In the genomic region with DNA sequence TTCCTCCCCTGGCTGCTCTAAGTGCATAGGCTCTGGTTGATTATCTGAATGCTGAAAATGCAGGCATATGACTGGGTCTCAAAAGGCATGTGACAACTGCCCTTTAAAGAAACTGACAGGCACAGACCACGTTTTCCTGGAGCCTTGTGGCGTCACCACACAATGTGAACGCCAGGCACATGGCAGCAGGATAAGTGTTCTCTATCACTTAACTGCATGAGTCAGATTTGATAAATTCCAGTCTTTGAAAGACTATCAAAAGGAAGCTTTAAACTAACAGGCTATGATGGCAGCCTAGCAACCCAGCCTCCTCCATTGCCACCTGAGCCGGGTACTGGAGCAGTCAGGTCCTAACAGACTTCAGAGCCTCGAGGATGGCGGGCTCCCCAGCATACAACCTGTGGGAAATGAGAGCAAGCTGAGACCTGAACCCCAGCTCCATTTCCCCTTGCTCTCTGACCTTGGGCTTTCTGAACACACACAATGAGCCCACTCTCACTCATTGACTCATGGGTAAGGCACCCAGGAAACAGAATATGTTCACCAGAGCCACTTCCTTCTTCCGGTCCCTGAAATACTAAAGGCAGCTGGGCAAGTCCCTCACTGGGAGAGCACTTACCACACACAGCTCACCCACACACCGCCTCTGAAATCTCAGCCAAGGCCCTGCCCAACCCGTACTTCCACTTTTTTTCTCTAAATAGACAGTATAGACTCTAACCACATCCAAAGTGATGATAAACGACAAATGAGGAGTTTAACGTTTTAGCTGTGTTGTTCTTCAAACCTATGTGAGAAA, we compare ENCODE assay signal across 11 mouse cellular contexts.
DNase-seq lines count a peak whose midpoint lies in the region; ATAC-seq and TF ChIP-seq lines count a peak whose summit lies in the region.
"Had no signal": no experiment of that assay in that cellular context is flagged by ENCODE, and none has a peak within 500 bp of the region (broad histone marks: within the 10 kb centered on the region; RNA-seq: fewer than 3 reads in every experiment).

No protein-coding gene starts in this region.

- no peak for TF ChIP-seq CTCF in heart, postnatal 0 days (IDR thresholded peaks at IDR 0.05; ENCODE audit: low read depth)
- TF ChIP-seq CTCF in MEL (IDR thresholded peaks at IDR 0.05 in 2 of 3, conservative IDR thresholded peaks at IDR 0.05 in 1 of 3; ENCODE audit: control insufficient read depth in 1 of 3, insufficient read depth in 1 of 3, low read depth in 2 of 3, low read length in 3 of 3, poor library complexity in 1 of 3, severe bottlenecking in 1 of 3): no peak
- no peak for TF ChIP-seq CTCF in intestine, postnatal 0 days (IDR thresholded peaks at IDR 0.05; ENCODE audit: low read depth)
- no peak for TF ChIP-seq CTCF in thymus, adult 2 months (IDR thresholded peaks at IDR 0.05; ENCODE audit: borderline replicate concordance, control insufficient read depth, extremely low read depth, insufficient read depth, low read length, poor library complexity)

- 37% methylated on average over 11 of the region's 11 CpGs for WGBS in heart, postnatal 0 days
- WGBS in intestine, postnatal 0 days: 41% methylated on average over 11 of the region's 11 CpGs
- 10% methylated on average over 11 of the region's 11 CpGs for WGBS in thymus, adult 2 months
- 84% methylated on average over 11 of the region's 11 CpGs for WGBS in midbrain, embryonic 11.5 days

- no peak for TF ChIP-seq POLR2A in MEL (IDR thresholded peaks at IDR 0.05; ENCODE audit: control insufficient read depth in 1 of 2, insufficient read depth in 1 of 2, low read depth in 1 of 2, low read length in 2 of 2, poor library complexity in 1 of 2)
- no peak for TF ChIP-seq POLR2A in thymus, adult 2 months (IDR thresholded peaks at IDR 0.05; ENCODE audit: control insufficient read depth, extremely low read depth, insufficient read depth, low read length, poor library complexity)

- DNase-seq in heart, postnatal 0 days (ENCODE audit: low spot score): no peak
- no peak for DNase-seq in heart, adult 9 months (ENCODE audit: low spot score in 2 of 2)
- DNase-seq in MEL (ENCODE audit: low read depth, low spot score): peak; percentile 84
- DNase-seq in thymus, adult 2 months: peak; percentile 46
- DNase-seq in midbrain, embryonic 11.5 days (ENCODE audit: low spot score, missing footprints): no peak
- no peak for DNase-seq in cerebellum, postnatal 4 days (ENCODE audit: low spot score in 2 of 2)
- no peak for DNase-seq in urinary bladder, postnatal 36 days (ENCODE audit: low spot score in 2 of 2)
- DNase-seq: gastrocnemius, postnatal 14 days; kidney, adult 9 months had no signal

- no peaks in the 10 kb centered on the region for H3K79me2 ChIP-seq in MEL (ENCODE audit: control insufficient read depth, insufficient read depth, low read length, poor library complexity)

- no peaks in the 10 kb centered on the region for H3K36me3 ChIP-seq in heart, postnatal 0 days (replicated peaks; ENCODE audit: control insufficient read depth, insufficient read depth, low read length)
- H3K36me3 ChIP-seq in MEL (ENCODE audit: control insufficient read depth in 1 of 2, insufficient read depth in 2 of 2, low read length in 2 of 2): no peaks in the 10 kb centered on the region
- no peaks in the 10 kb centered on the region for H3K36me3 ChIP-seq in intestine, postnatal 0 days (ENCODE audit: control insufficient read depth, insufficient read depth)
- no peaks in the 10 kb centered on the region for H3K36me3 ChIP-seq in thymus, adult 2 months (ENCODE audit: control insufficient read depth, insufficient read depth, low read length)
- H3K36me3 ChIP-seq in midbrain, embryonic 11.5 days (ENCODE audit: control insufficient read depth, insufficient read depth, low read length): no peaks in the 10 kb centered on the region

- H3K4me1 ChIP-seq in heart, postnatal 0 days (ENCODE audit: control insufficient read depth, insufficient read depth): peaks cover 50% of the 10 kb centered on the region
- H3K4me1 ChIP-seq in MEL (ENCODE audit: control insufficient read depth in 1 of 2, insufficient read depth in 2 of 2, low read length in 2 of 2): peaks cover 0 to 12% of the 10 kb centered on the region in 2 experiments; a peak in 1 of 4 replicates
- 0 out of 2 replicates have a peak, but pooled peaks cover 3% of the 10 kb centered on the region for H3K4me1 ChIP-seq in intestine, postnatal 0 days (replicated peaks; ENCODE audit: control insufficient read depth, insufficient read depth, low read length)
- H3K4me1 ChIP-seq in thymus, adult 2 months (replicated peaks; ENCODE audit: control insufficient read depth, insufficient read depth, low read length): peaks cover 35% of the 10 kb centered on the region
- H3K4me1 ChIP-seq in midbrain, embryonic 11.5 days (ENCODE audit: control insufficient read depth, insufficient read depth, low read length): peaks cover 7% of the 10 kb centered on the region

- no peak overlapping the region for H3K9ac ChIP-seq in heart, postnatal 0 days (replicated peaks; ENCODE audit: low read depth, low read length)
- H3K9ac ChIP-seq in MEL (ENCODE audit: control insufficient read depth, low read depth, low read length, poor library complexity, severe bottlenecking): no peak overlapping the region; the same call in 1 of the 2 replicates
- no peak overlapping the region for H3K9ac ChIP-seq in intestine, postnatal 0 days (ENCODE audit: low read depth, low read length)
- H3K9ac ChIP-seq in midbrain, embryonic 11.5 days (ENCODE audit: low read length): no peak overlapping the region

- H3K27ac ChIP-seq in heart, postnatal 0 days (ENCODE audit: low read depth): peak overlapping the region; percentile 70
- H3K27ac ChIP-seq in MEL (ENCODE audit: control insufficient read depth, low read depth, low read length): peak overlapping the region; percentile 17; the same call in 1 of the 2 replicates
- peak overlapping the region; percentile 31 for H3K27ac ChIP-seq in intestine, postnatal 0 days (ENCODE audit: low read depth, low read length)
- H3K27ac ChIP-seq in thymus, adult 2 months (ENCODE audit: control insufficient read depth, insufficient read depth, low read length): peak overlapping the region; percentile 36; the same call in 1 of the 2 replicates
- H3K27ac ChIP-seq in midbrain, embryonic 11.5 days (ENCODE audit: low read depth, low read length): no peak overlapping the region

- no peak overlapping the region for H3K4me2 ChIP-seq in heart, postnatal 0 days (ENCODE audit: low read depth, low read length)
- no peak overlapping the region for H3K4me2 ChIP-seq in intestine, postnatal 0 days (replicated peaks; ENCODE audit: low read depth)
- H3K4me2 ChIP-seq in midbrain, embryonic 11.5 days: no peak overlapping the region

- no peaks in the 10 kb centered on the region for H3K9me3 ChIP-seq in heart, postnatal 0 days (replicated peaks; ENCODE audit: control insufficient read depth, low read length)
- no peaks in the 10 kb centered on the region for H3K9me3 ChIP-seq in MEL (replicated peaks; ENCODE audit: insufficient read depth, low read length)
- no peaks in the 10 kb centered on the region for H3K9me3 ChIP-seq in intestine, postnatal 0 days (ENCODE audit: control insufficient read depth)
- no peaks in the 10 kb centered on the region for H3K9me3 ChIP-seq in midbrain, embryonic 11.5 days (ENCODE audit: control insufficient read depth, low read length)
- H3K9me3 ChIP-seq: megakaryocyte, embryonic 14.5 days had no signal

- H3K4me3 ChIP-seq in heart, postnatal 0 days (ENCODE audit: low read depth, low read length): no peak overlapping the region
- no peak overlapping the region for H3K4me3 ChIP-seq in MEL (ENCODE audit: control insufficient read depth in 1 of 2, insufficient read depth in 1 of 2, low read depth in 2 of 2, low read length in 2 of 2)
- H3K4me3 ChIP-seq in intestine, postnatal 0 days (ENCODE audit: low read depth, low read length): no peak overlapping the region
- no peak overlapping the region for H3K4me3 ChIP-seq in thymus, adult 2 months (ENCODE audit: control insufficient read depth, insufficient read depth, low read length)
- H3K4me3 ChIP-seq in midbrain, embryonic 11.5 days (ENCODE audit: low read depth, low read length): no peak overlapping the region
- H3K4me3 ChIP-seq: megakaryocyte, embryonic 14.5 days had no signal

- TF ChIP-seq EP300 in heart, postnatal 0 days (IDR thresholded peaks at IDR 0.05; ENCODE audit: low read depth): no peak
- TF ChIP-seq EP300 in MEL (IDR thresholded peaks at IDR 0.05; ENCODE audit: low read depth in 1 of 2, low read length in 2 of 2): peak; percentile 27 to 49; a peak in 2 of 4 replicates

- no peaks in the 10 kb centered on the region for H3K27me3 ChIP-seq in heart, postnatal 0 days (ENCODE audit: control insufficient read depth, insufficient read depth, low read length)
- H3K27me3 ChIP-seq in MEL (ENCODE audit: control insufficient read depth in 1 of 2, insufficient read depth in 2 of 2, low read length in 2 of 2): no peaks in the 10 kb centered on the region
- H3K27me3 ChIP-seq in intestine, postnatal 0 days (replicated peaks; ENCODE audit: control insufficient read depth, insufficient read depth, low read length): no peaks in the 10 kb centered on the region
- H3K27me3 ChIP-seq in thymus, adult 2 months (ENCODE audit: control insufficient read depth, insufficient read depth, low read length): no peaks in the 10 kb centered on the region
- no peaks in the 10 kb centered on the region; the same call in 1 of the 2 replicates for H3K27me3 ChIP-seq in midbrain, embryonic 11.5 days (ENCODE audit: control insufficient read depth, insufficient read depth, low read length)

- peak; percentile 42; the same call in 1 of the 2 replicates for ATAC-seq in heart, postnatal 0 days (ENCODE audit: insufficient read depth, low read depth)
- ATAC-seq in intestine, postnatal 0 days: peak; percentile 32; the same call in 1 of the 2 replicates
- no peak for ATAC-seq in midbrain, embryonic 11.5 days (ENCODE audit: low FRiP score)

- TF ChIP-seq RAD21 in MEL (IDR thresholded peaks at IDR 0.05; ENCODE audit: low read depth, low read length): no peak

TF ChIP-seq in MEL, 35 proteins besides CTCF, POLR2A, EP300 and RAD21:
- peak; percentile 60 for TF ChIP-seq ZNF384 (IDR thresholded peaks at IDR 0.05; ENCODE audit: low read depth, low read length)
- peak; percentile 53; the same call in 1 of the 2 replicates for TF ChIP-seq MAX (IDR thresholded peaks at IDR 0.05; ENCODE audit: low read length)
- TF ChIP-seq GATA1 (IDR thresholded peaks at IDR 0.05; ENCODE audit: low read depth, low read length): peak; percentile 29; the same call in 1 of the 2 replicates
- no peak; the same call in 1 of the 2 replicates for TF ChIP-seq HCFC1 (IDR thresholded peaks at IDR 0.05; ENCODE audit: low read depth, low read length)
- TF ChIP-seq RCOR1 (IDR thresholded peaks at IDR 0.05; ENCODE audit: low read depth, low read length): peak; percentile 93
- TF ChIP-seq TAL1 (IDR thresholded peaks at IDR 0.05; ENCODE audit: low read length): no peak
- peak; percentile 55; the same call in 1 of the 2 replicates for TF ChIP-seq ELF1 (IDR thresholded peaks at IDR 0.05; ENCODE audit: low read depth, low read length)
- 0 out of 2 replicates have a peak, but pooled peaks have one; percentile 35 for TF ChIP-seq TBP (IDR thresholded peaks at IDR 0.05; ENCODE audit: low read depth, low read length)
TF ChIP-seq in MEL: peak in this region for 6.

Comparison
In these comparisons a context has a peak if more than half of its experiments do, and no peak if none do; other contexts are left out.
1. DNase-seq: peak in MEL (single experiment) and thymus, adult 2 months (single experiment); none in heart, postnatal 0 days (single experiment), heart, adult 9 months (0 of 2), midbrain, embryonic 11.5 days (single experiment), cerebellum, postnatal 4 days (0 of 2) and urinary bladder, postnatal 36 days (0 of 2).